Mouse (Mus musculus): ENCODE measurements around the gene Plod3. TPM values are rescaled to one million over a fixed set of nuclear protein-coding genes. Genes with fewer than 3 reads are reported as not detected.
A peak's percentile ranks its signal among the peaks of the same experiment; 100 is the strongest.
"Not testable (repeated sequence)": the region's sequence is repeated elsewhere in the genome, so short reads cannot be mapped to it uniquely, and the experiment has no call there.

Gene Plod3
- 42.7 and 48.6 TPM in 2 replicates for polyA plus RNA-seq (2016; fragmentation: Nextera tagmentation; extraction: Ambion mirVana)

GRCm38 (mm10) chr5:136986695-136987137 lies at the start of gene Plod3:
Plod3 (plus strand) TSS chr5:136987019.
- Histone ChIP-seq H3K9me3 (replicated peaks) (no peaks in the 10 kb centered on the region), H3K4me1 (replicated peaks) (peaks cover 17% of the 10 kb centered on the region), H3K36me3 (peaks cover 53% of the 10 kb centered on the region), H3K9ac (peak within 1 kb of the TSS; percentile 93), H3K4me3 (peak within 1 kb of the TSS; percentile 87), H3K27me3 (replicated peaks) (no peaks in the 10 kb centered on the region), H3K4me2 (peak within 1 kb of the TSS; percentile 93), H3K27ac (ENCODE audit: poor library complexity, severe bottlenecking) (peak within 1 kb of the TSS; percentile 92)
- under 1% methylated on average over 26 of the region's 26 CpGs for WGBS
- ATAC-seq (ENCODE audit: insufficient number of reproducible peaks, low FRiP score) = peak; percentile 92

GRCm38 (mm10) chr5:136937621-136938020 lies 49.2 kb upstream of the Plod3 start:
- ATAC-seq (ENCODE audit: insufficient number of reproducible peaks, low FRiP score) = no peak
- Histone ChIP-seq H3K9me3 (replicated peaks) (no peaks in the 10 kb centered on the region), H3K36me3 (no peaks in the 10 kb centered on the region), H3K4me2 (no peak overlapping the region), H3K27me3 (replicated peaks) (no peaks in the 10 kb centered on the region), H3K9ac (no peak overlapping the region), H3K4me1 (replicated peaks) (peaks cover 4% of the 10 kb centered on the region), H3K27ac (ENCODE audit: poor library complexity, severe bottlenecking) (no peak overlapping the region), H3K4me3 (no peak overlapping the region)
- 83% methylated on average over 5 of the region's 5 CpGs for WGBS

DNA sequence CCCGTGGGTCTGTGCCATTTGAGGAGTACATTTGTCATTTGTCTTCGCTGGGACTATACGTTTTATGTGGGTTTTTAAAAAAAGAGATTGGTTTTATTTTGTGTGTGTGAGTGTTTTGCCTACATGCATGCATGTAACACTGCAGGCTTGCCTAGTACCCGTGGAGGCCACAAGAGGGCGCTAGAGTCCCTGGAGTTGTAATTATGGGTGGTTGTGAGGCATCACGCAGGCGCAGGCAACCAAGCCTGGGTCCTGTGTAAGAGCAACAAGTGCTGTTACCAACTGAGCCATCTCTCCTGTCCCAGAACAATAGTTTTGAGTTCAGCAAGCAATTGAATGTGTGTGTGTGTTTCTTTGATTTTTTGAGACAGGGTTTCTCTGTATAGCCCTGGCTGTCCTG lies 47.5 kb upstream of the Plod3 start:
- Histone ChIP-seq H3K4me2 (no peak overlapping the region), H3K9ac (no peak overlapping the region), H3K4me3 (no peak overlapping the region), H3K27ac (ENCODE audit: poor library complexity, severe bottlenecking) (no peak overlapping the region), H3K9me3 (replicated peaks) (no peaks in the 10 kb centered on the region), H3K36me3 (no peaks in the 10 kb centered on the region), H3K4me1 (replicated peaks) (peaks cover 6% of the 10 kb centered on the region), H3K27me3 (replicated peaks) (no peaks in the 10 kb centered on the region)
- WGBS = 59% methylated on average over 7 of the region's 7 CpGs
- ATAC-seq (ENCODE audit: insufficient number of reproducible peaks, low FRiP score) = no peak

DNA sequence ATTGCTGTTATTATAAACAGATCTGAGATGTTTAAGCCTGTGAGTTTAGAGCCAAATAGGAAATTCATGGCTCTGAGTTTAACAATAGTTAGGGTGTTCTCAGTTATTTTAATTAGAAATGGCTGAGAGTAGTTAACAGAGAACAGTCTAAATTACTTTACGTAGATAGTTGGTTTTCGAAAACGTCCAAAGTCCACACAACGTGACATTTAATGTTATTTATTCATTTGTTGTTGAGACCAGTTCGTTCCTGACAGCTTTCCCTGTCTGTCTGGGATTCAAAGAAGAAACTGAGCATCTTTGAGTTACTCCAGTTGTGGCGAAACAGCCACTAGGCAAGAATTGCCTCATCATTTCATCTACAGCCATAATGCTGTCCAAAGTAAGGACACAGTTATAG lies 46.8 kb upstream of the Plod3 start:
- not testable (repeated sequence) for H3K36me3 ChIP-seq; H3K9me3 ChIP-seq (replicated peaks); H3K9ac ChIP-seq; H3K4me2 ChIP-seq; H3K27ac ChIP-seq (ENCODE audit: poor library complexity, severe bottlenecking); H3K4me3 ChIP-seq; H3K27me3 ChIP-seq (replicated peaks); ATAC-seq (ENCODE audit: insufficient number of reproducible peaks, low FRiP score); H3K4me1 ChIP-seq (replicated peaks)
- WGBS = 83% methylated on average over 6 of the region's 6 CpGs

DNA sequence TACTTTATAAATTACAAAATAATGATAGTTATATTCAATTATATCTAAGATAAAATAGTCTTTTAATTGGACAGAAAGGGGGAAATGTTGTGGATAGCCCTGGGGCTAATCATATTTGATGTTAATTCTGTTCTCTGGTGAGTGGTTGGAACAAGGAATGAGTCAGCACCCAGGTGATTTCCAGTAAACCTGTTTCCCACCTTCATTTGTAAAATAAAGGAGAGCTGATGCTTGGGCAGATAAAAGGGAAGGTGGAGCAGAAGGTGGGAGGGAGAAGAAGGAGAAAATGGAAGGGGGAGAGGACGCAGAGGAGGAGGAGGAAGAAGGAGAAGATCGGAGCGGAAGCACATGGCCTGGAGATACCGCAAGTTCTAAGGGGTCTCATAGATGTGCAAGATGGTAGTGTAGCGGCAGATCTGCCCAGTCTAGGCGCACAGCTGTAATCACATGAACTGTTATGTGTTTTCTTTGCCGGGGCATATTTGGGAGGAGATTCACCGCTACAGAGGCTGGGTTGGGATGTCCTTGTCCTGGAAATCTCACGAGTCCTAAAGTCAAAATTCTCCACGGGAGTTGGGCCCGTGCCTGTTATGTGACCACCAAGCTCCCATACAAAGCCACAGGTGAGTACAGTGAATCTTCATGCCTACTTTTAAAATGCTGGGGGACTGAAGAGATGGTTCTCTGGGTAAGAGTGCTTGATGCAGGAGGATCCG lies 45.8 kb upstream of the Plod3 start:
- no peak overlapping the region for H3K27ac ChIP-seq (ENCODE audit: poor library complexity, severe bottlenecking)
- no peak overlapping the region for H3K4me2 ChIP-seq
- no peak overlapping the region for H3K4me3 ChIP-seq
- no peaks in the 10 kb centered on the region for H3K36me3 ChIP-seq
- ATAC-seq (ENCODE audit: insufficient number of reproducible peaks, low FRiP score) = no peak
- 81% methylated on average over 12 of the region's 12 CpGs for WGBS
- no peaks in the 10 kb centered on the region for H3K9me3 ChIP-seq (replicated peaks)
- no peaks in the 10 kb centered on the region for H3K27me3 ChIP-seq (replicated peaks)
- peaks cover 6% of the 10 kb centered on the region for H3K4me1 ChIP-seq (replicated peaks)
- no peak overlapping the region for H3K9ac ChIP-seq

DNA sequence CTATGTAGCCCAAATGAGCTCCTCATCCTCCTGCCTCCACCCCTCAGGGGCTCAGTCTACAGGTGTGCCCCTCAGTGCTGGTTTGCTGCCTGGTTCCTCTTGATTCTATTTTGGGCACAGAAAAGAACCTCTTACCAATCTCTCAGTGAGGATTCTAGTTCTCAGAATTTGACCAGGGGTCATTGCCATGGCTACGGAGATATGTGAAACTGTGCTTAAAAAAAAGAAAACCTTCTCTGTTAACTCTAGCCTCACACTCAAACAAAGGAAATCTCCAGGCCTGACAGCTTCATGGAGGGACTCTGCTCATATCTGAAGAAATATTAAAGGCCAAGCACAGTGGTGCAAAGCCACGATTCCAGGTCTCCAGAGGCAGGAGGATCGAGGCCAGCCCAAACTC lies 44.0 kb upstream of the Plod3 start:
- 64% methylated on average over 3 of the region's 3 CpGs for WGBS
- no peak overlapping the region for H3K4me2 ChIP-seq
- no peaks in the 10 kb centered on the region for H3K27me3 ChIP-seq (replicated peaks)
- no peaks in the 10 kb centered on the region for H3K36me3 ChIP-seq
- no peak overlapping the region for H3K9ac ChIP-seq
- H3K27ac ChIP-seq (ENCODE audit: poor library complexity, severe bottlenecking) = no peak overlapping the region
- no peak for ATAC-seq (ENCODE audit: insufficient number of reproducible peaks, low FRiP score)
- H3K9me3 ChIP-seq (replicated peaks) = no peaks in the 10 kb centered on the region
- no peak overlapping the region for H3K4me3 ChIP-seq
- H3K4me1 ChIP-seq (replicated peaks) = peaks cover 6% of the 10 kb centered on the region

DNA sequence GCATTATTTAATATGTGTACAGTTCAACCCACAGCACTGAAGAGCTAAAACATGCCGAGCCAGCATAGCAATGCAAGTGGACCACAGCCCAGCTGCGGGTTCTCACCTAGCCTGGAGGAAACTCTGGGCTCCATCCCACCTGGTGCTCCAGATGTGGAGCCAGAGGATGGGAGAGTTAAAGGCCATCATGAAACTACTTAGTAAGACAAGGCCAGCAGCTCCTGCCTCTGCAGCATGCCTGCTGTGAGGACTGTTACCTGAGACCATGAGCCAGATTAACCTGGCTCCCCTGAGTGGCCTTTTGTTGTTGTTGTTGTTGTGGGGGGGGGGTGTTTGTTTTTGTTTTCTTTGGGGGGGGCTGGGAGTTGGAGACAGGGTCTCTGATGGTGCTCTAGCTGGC lies 43.4 kb upstream of the Plod3 start:
- Histone ChIP-seq H3K4me3 (no peak overlapping the region), H3K36me3 (no peaks in the 10 kb centered on the region), H3K9me3 (replicated peaks) (no peaks in the 10 kb centered on the region), H3K27me3 (replicated peaks) (no peaks in the 10 kb centered on the region), H3K4me2 (no peak overlapping the region), H3K4me1 (replicated peaks) (peaks cover 6% of the 10 kb centered on the region), H3K9ac (no peak overlapping the region), H3K27ac (ENCODE audit: poor library complexity, severe bottlenecking) (no peak overlapping the region)
- no peak for ATAC-seq (ENCODE audit: insufficient number of reproducible peaks, low FRiP score)
- 68% methylated on average over 2 of the region's 2 CpGs for WGBS

DNA sequence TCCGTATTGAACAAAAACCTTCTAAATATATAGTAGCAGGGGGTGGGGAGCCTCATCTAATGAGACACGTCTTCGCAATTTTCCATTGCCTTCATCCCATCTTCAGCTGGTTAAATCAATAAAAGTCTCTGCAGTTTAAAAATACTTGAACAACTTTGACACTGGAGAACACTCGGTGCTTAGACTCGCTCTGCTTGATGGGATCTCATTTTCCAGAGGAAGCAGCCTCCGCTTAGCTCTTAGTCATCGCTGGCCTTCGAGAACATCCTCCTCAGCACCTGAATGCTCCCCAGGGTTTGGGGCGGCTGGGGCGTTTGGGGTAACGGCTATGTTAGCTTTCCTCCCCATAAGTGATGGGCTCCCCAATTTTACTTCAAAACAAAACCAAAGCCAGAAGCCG lies 41.7 kb upstream of the Plod3 start:
- no peak for ATAC-seq (ENCODE audit: insufficient number of reproducible peaks, low FRiP score)
- H3K4me1 ChIP-seq (replicated peaks) = peaks cover 6% of the 10 kb centered on the region
- no peaks in the 10 kb centered on the region for H3K9me3 ChIP-seq (replicated peaks)
- H3K4me3 ChIP-seq = no peak overlapping the region
- no peaks in the 10 kb centered on the region for H3K36me3 ChIP-seq
- WGBS = 71% methylated on average over 12 of the region's 12 CpGs
- no peak overlapping the region for H3K9ac ChIP-seq
- H3K4me2 ChIP-seq = no peak overlapping the region
- no peak overlapping the region for H3K27ac ChIP-seq (ENCODE audit: poor library complexity, severe bottlenecking)
- H3K27me3 ChIP-seq (replicated peaks) = no peaks in the 10 kb centered on the region

DNA sequence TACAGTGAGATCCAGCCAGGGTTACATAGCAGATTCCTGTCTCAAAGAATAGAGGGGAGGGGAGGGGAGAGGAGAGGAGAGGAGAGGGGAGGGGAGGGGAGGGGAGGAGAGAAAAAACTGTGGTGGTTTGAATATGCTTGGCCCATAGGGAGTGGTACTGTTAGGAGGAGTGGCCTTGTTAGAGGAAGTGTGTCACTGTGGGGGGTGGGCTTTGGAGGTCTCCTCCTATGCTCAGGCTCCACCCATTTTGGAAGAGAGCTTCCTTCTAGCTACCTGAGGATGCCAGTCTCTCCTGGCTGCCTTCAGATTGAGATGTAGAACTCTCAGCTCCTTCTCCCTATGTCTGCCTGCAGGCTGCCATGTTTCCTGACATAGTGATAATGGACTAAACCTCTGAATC lies 38.9 kb upstream of the Plod3 start:
- no peak for ATAC-seq (ENCODE audit: insufficient number of reproducible peaks, low FRiP score)
- no peaks in the 10 kb centered on the region for H3K9me3 ChIP-seq (replicated peaks)
- no peak overlapping the region for H3K9ac ChIP-seq
- H3K4me1 ChIP-seq (replicated peaks) = 0 out of 2 replicates have a peak, but pooled peaks cover under 1% of the 10 kb centered on the region
- H3K36me3 ChIP-seq = no peaks in the 10 kb centered on the region
- H3K27me3 ChIP-seq (replicated peaks) = no peaks in the 10 kb centered on the region
- H3K4me2 ChIP-seq = no peak overlapping the region
- H3K27ac ChIP-seq (ENCODE audit: poor library complexity, severe bottlenecking) = no peak overlapping the region
- H3K4me3 ChIP-seq = no peak overlapping the region

DNA sequence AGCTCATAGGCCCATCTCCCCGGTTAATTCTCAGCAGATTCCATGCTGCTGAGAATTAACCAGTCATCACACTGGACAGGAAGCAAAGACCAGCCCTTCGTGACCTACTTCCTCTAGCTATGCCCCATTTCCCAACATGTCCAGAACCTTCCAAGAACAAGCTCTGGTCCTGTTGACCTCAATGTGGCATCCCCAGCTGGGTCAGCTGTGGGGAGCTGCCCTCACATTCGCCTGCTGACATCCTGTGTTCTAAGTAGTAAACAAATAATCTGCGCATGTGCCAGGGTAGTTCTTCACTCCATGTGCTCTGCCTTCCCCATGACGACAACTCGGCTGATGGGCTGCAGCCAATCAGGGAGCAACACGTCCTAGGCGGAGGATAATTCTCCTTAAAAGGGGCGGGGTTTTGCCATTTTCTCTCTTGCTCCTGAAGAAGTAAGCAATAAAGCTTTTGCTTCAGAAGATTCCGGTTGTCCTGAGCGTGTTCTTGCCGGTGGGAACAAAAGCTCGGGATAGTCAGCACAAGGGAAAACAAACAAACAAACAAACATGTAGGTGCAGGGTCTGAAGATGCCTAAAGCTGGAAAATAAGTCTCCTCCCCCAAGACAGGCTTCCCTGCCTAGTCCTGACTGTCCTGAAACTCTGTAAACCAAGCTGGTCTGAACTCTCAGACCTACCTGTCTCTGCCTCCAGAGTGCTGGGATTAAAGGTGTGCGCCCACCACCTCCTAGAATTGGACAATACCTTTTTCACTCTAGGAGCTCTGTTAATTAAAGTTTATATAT lies 37.1 kb upstream of the Plod3 start:
- not testable (repeated sequence) for H3K4me2 ChIP-seq, H3K9ac ChIP-seq
- WGBS = 83% methylated on average over 14 of the region's 14 CpGs

DNA sequence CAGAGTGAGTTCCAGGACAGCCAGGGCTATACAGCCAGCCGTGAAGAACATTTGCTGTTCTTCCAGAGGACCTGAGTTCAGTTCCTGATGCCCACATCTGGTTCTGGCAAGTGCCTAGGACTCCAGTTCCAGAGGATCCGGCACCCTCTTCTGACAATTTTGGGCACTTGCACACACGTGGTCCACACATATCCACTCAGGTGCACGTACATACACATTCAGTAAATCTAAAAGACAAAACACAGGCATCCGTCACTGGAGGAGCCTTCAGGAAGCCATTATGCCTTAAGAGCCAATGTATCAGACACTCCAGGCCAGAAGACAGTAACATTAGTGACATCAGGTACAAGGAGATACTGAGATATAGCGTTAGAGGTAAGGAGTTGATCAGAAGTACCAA lies 36.3 kb upstream of the Plod3 start:
- Histone ChIP-seq H3K9ac (no peak overlapping the region), H3K4me2 (no peak overlapping the region), H3K27me3 (replicated peaks) (no peaks in the 10 kb centered on the region), H3K4me3 (no peak overlapping the region), H3K4me1 (replicated peaks) (peaks cover 8% of the 10 kb centered on the region), H3K9me3 (replicated peaks) (no peaks in the 10 kb centered on the region), H3K27ac (ENCODE audit: poor library complexity, severe bottlenecking) (no peak overlapping the region), H3K36me3 (0 out of 2 replicates have a peak, but pooled peaks cover under 1% of the 10 kb centered on the region)
- 84% methylated on average over 6 of the region's 6 CpGs for WGBS
- no peak for ATAC-seq (ENCODE audit: insufficient number of reproducible peaks, low FRiP score)

More for the DNA sequence above, 37.1 kb upstream of the Plod3 start:
- not testable (repeated sequence) for H3K36me3 ChIP-seq; ATAC-seq (ENCODE audit: insufficient number of reproducible peaks, low FRiP score); H3K4me1 ChIP-seq (replicated peaks); H3K27me3 ChIP-seq (replicated peaks); H3K9me3 ChIP-seq (replicated peaks); H3K27ac ChIP-seq (ENCODE audit: poor library complexity, severe bottlenecking); H3K4me3 ChIP-seq

All from heart, embryonic 12.5 days (tissue).